Mouse (Mus musculus) embryonic facial prominence, embryonic 10.5 days (tissue): ENCODE results near the gene Ceacam9. TPM values are rescaled to one million over a fixed set of nuclear protein-coding genes. Genes with fewer than 3 reads are reported as not detected.
"Not testable (repeated sequence)": the region's sequence is repeated elsewhere in the genome, so short reads cannot be mapped to it uniquely, and the experiment has no call there.

Source experiments
- DNase-seq: peaks from one replicate; pipeline ENCODE4 v3.0.0-alpha.2; 2017; ENCODE audit warnings: low spot score
- H3K27ac ChIP-seq: fragments of 300-500 bp; sonication (generic); replicated peaks from 2 replicates; pipeline ENCODE4 v1.5.1; 2016; ENCODE audit warnings: mild to moderate bottlenecking
- H3K27me3 ChIP-seq: fragments of 300-500 bp; sonication (generic); replicated peaks from 2 replicates; pipeline ENCODE4 v1.6.1; 2016; ENCODE audit warnings: low read depth, mild to moderate bottlenecking; ENCODE audit not compliant: poor library complexity, severe bottlenecking
- H3K36me3 ChIP-seq: fragments of 300-500 bp; sonication (generic); replicated peaks from 2 replicates; pipeline ENCODE4 v1.6.1; 2016; ENCODE audit warnings: mild to moderate bottlenecking, moderate library complexity
- H3K4me1 ChIP-seq: fragments of 300-500 bp; sonication (generic); 2 replicates; pipeline ENCODE4 v1.6.1; 2016
- H3K4me3 ChIP-seq: fragments of 300-500 bp; sonication (generic); 2 replicates; pipeline ENCODE4 v1.5.1; 2016; ENCODE audit warnings: mild to moderate bottlenecking, moderate library complexity
- H3K9me3 ChIP-seq: fragments of 300-500 bp; sonication (generic); 2 replicates; pipeline ENCODE4 v1.6.1; 2016; ENCODE audit warnings: mild to moderate bottlenecking
- WGBS: fragments of 180-500 bp; shearing (Covaris S2); methylation state at CpG from one replicate; pipeline ENCODE4 v1.1.7; 2016; 5-methylcytosine and 5-hydroxymethylcytosine counted together
- polyA plus RNA-seq: library from polyadenylated mRNA; unstranded; fragments of >200 nt; fragmentation: Nextera tagmentation; extraction: Ambion mirVana; gene quantifications from 2 replicates; pipeline ENCODE4 v1.2.1, GENCODE M21; 2016

Gene Ceacam9
- polyA plus RNA-seq, 1 experiment from 2014 or later, result not detected

GRCm38 (mm10) chr7:16716456-16717152 is 5.1 kb upstream of the Ceacam9 start:
- H3K4me3 ChIP-seq, DNase-seq, H3K9me3 ChIP-seq, H3K4me1 ChIP-seq, H3K27me3 ChIP-seq, H3K36me3 ChIP-seq: not testable (repeated sequence)
- 0 out of 2 replicates have a peak overlapping the region, but pooled peaks have one; percentile 19 for H3K27ac ChIP-seq
- WGBS, result 40% methylated on average over 8 of the region's 8 CpGs

GRCm38 (mm10) chr7:16722490-16722889 is 761 bp downstream of the Ceacam9 start:
- H3K4me1 ChIP-seq, DNase-seq, H3K4me3 ChIP-seq, H3K36me3 ChIP-seq, H3K9me3 ChIP-seq, H3K27ac ChIP-seq, H3K27me3 ChIP-seq: not testable (repeated sequence)
- 72% methylated on average over 3 of the region's 3 CpGs for WGBS

- peaks cover 20% of the 10 kb centered on the region for H3K4me1 ChIP-seq
- peak; percentile 82 for DNase-seq
- no peaks in the 10 kb centered on the region for H3K27me3 ChIP-seq
- no peaks in the 10 kb centered on the region for H3K36me3 ChIP-seq
- peak overlapping the region; percentile 39 for H3K4me3 ChIP-seq
- H3K27ac ChIP-seq, result peak overlapping the region; percentile 81
- no peaks in the 10 kb centered on the region for H3K9me3 ChIP-seq
- 30% methylated on average over 14 of the region's 14 CpGs for WGBS
Observed at GRCm38 (mm10) chr7:16728596-16729348, 7.0 kb downstream of the Ceacam9 start.

- DNase-seq, result peak; percentile 75
- not testable (repeated sequence) for H3K27me3 ChIP-seq, H3K9me3 ChIP-seq, H3K36me3 ChIP-seq
- Histone ChIP-seq H3K27ac (peak overlapping the region; percentile 81), H3K4me1 (peaks cover 20% of the 10 kb centered on the region), H3K4me3 (peak overlapping the region; percentile 39)
- 4% methylated on average over 7 of the region's 7 CpGs for WGBS
Observed at GRCm38 (mm10) chr7:16729563-16729962, 7.8 kb downstream of the Ceacam9 start.

- Histone ChIP-seq H3K27ac (no peak overlapping the region), H3K9me3 (no peaks in the 10 kb centered on the region), H3K4me1 (peaks cover 20% of the 10 kb centered on the region), H3K27me3 (no peaks in the 10 kb centered on the region), H3K4me3 (no peak overlapping the region), H3K36me3 (no peaks in the 10 kb centered on the region)
- 93% methylated on average over 6 of the region's 6 CpGs for WGBS
- DNase-seq, result no peak
Observed at GRCm38 (mm10) chr7:16730791-16731190, 9.1 kb downstream of the Ceacam9 start.

GRCm38 (mm10) chr7:16731893-16732422 is 10.2 kb downstream of the Ceacam9 start:
- H3K27me3 ChIP-seq, result no peaks in the 10 kb centered on the region
- peaks cover 20% of the 10 kb centered on the region for H3K4me1 ChIP-seq
- H3K27ac ChIP-seq, result no peak overlapping the region
- H3K36me3 ChIP-seq, result no peaks in the 10 kb centered on the region
- no peak for DNase-seq
- WGBS, result 82% methylated on average over 7 of the region's 7 CpGs
- no peaks in the 10 kb centered on the region for H3K9me3 ChIP-seq
- no peak overlapping the region for H3K4me3 ChIP-seq

- Histone ChIP-seq H3K27me3 (no peaks in the 10 kb centered on the region), H3K4me3 (peak overlapping the region; percentile 84), H3K36me3 (peaks cover 9% of the 10 kb centered on the region; the same call in 1 of the 2 replicates), H3K4me1 (peaks cover 18% of the 10 kb centered on the region), H3K9me3 (no peaks in the 10 kb centered on the region), H3K27ac (no peak overlapping the region)
- no peak for DNase-seq
- WGBS, result 47% methylated on average over 10 of the region's 10 CpGs
Observed at GRCm38 (mm10) chr7:16737606-16738072, 15.9 kb downstream of the Ceacam9 start.

GRCm38 (mm10) chr7:16738073-16738696 is 16.5 kb downstream of the Ceacam9 start, which contains the start of gene Ap2s1:
TSS of gene Ap2s1 (plus strand) at chr7:16738410.
- H3K4me3 ChIP-seq, result peak within 1 kb of the TSS; percentile 84
- peaks cover 18% of the 10 kb centered on the region for H3K4me1 ChIP-seq
- no peaks in the 10 kb centered on the region for H3K9me3 ChIP-seq
- peaks cover 13% of the 10 kb centered on the region for H3K36me3 ChIP-seq
- no peaks in the 10 kb centered on the region for H3K27me3 ChIP-seq
- H3K27ac ChIP-seq, result peak within 1 kb of the TSS; percentile 82
- DNase-seq, result peak; percentile 96
- WGBS, result under 1% methylated on average over 34 of the region's 34 CpGs

- H3K4me1 ChIP-seq, result peaks cover 18% of the 10 kb centered on the region
- peaks cover 23% of the 10 kb centered on the region for H3K36me3 ChIP-seq
- H3K4me3 ChIP-seq, result peak overlapping the region; percentile 84
- DNase-seq, result no peak
- H3K27ac ChIP-seq, result peak overlapping the region; percentile 82; the same call in 1 of the 2 replicates
- no peaks in the 10 kb centered on the region for H3K9me3 ChIP-seq
- no peaks in the 10 kb centered on the region for H3K27me3 ChIP-seq
- WGBS, result 50% methylated on average over 10 of the region's 10 CpGs
Observed at GRCm38 (mm10) chr7:16739056-16739604, 17.4 kb downstream of the Ceacam9 start.

GRCm38 (mm10) chr7:16745373-16745772 is 23.6 kb downstream of the Ceacam9 start:
- no peaks in the 10 kb centered on the region for H3K27me3 ChIP-seq
- 87% methylated on average over 4 of the region's 4 CpGs for WGBS

GRCm38 (mm10) chr7:16746093-16746492 is 24.4 kb downstream of the Ceacam9 start:
- peak; percentile 57 for DNase-seq
- Histone ChIP-seq H3K4me3 (no peak overlapping the region), H3K27me3 (no peaks in the 10 kb centered on the region), H3K27ac (no peak overlapping the region), H3K9me3 (no peaks in the 10 kb centered on the region), H3K36me3 (peaks cover 80% of the 10 kb centered on the region), H3K4me1 (no peaks in the 10 kb centered on the region)
- WGBS, result 52% methylated on average over 3 of the region's 3 CpGs

More at GRCm38 (mm10) chr7:16745373-16745772, 23.6 kb downstream of the Ceacam9 start:
- Histone ChIP-seq H3K27ac (no peak overlapping the region), H3K36me3 (peaks cover 78% of the 10 kb centered on the region), H3K4me1 (no peaks in the 10 kb centered on the region), H3K9me3 (no peaks in the 10 kb centered on the region), H3K4me3 (no peak overlapping the region)
- no peak for DNase-seq

- Histone ChIP-seq H3K4me3 (no peak overlapping the region), H3K27ac (no peak overlapping the region), H3K4me1 (no peaks in the 10 kb centered on the region), H3K36me3 (peaks cover 73% of the 10 kb centered on the region), H3K27me3 (no peaks in the 10 kb centered on the region), H3K9me3 (no peaks in the 10 kb centered on the region)
- 91% methylated on average over 6 of the region's 6 CpGs for WGBS
- no peak for DNase-seq
Observed at GRCm38 (mm10) chr7:16747656-16748055, 25.9 kb downstream of the Ceacam9 start.
